Comparison of ENCODE assay signal across 8 mouse cellular contexts in the genomic region with DNA sequence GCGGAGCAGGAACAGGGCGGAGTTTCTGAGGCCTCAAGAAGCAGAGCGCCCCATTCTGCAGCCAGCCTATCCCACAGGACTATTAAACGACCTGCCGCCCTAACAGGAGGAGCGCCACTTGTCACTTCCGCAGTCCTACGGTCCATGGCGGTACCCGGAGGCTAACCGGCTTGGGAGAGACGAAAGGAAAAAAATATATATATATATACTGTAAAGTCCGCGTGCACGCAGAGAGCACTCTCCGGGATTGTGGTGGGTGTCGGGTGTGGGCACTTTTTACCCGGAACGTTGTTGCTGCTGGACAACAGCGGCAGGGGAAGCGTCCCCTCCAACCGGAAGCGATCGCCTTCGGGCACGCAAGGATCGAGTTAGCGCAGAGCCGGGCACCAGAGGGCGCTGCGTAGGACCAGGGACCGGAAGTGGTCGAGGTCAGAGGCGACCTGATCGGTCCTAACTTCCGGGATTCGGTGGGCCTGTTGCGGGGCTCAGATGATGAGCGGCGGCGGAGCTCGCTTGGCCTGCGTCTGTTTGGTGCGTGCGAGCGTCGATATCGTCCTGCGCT. TPM values are rescaled to one million over a fixed set of nuclear protein-coding genes. Genes with fewer than 3 reads are reported as not detected.
DNase-seq lines count a peak whose midpoint lies in the region; ATAC-seq and TF ChIP-seq lines count a peak whose summit lies in the region.

A gene (plus strand): TSS at position 68 of the 562 bp plus-strand sequence.

- TF ChIP-seq CTCF in gastrocnemius, adult 2 months (IDR thresholded peaks at IDR 0.05), result peak; percentile 85
- peak; percentile 93 for TF ChIP-seq CTCF in hindbrain, postnatal 0 days (IDR thresholded peaks at IDR 0.05; ENCODE audit: low read depth)
- TF ChIP-seq CTCF in left cerebral cortex, adult 2 months (IDR thresholded peaks at IDR 0.05), result peak; percentile 76

- ATAC-seq in common myeloid progenitor, adult 5-6 weeks (replicated peaks; ENCODE audit: low read depth, poor library complexity, severe bottlenecking), result peak; percentile 87
- peak; percentile 97 for ATAC-seq in hindbrain, postnatal 0 days
- ATAC-seq in megakaryocyte, adult 5-6 weeks (ENCODE audit: poor library complexity, severe bottlenecking), result peak; percentile 85

- intact Hi-C loops in gastrocnemius, adult 2 months (cut with DNase I), result loop anchor here (10.0 kb wide), 1 partner anchor 114 kb away; a partner anchor contains a TSS
- intact Hi-C loops in left cerebral cortex, adult 2 months (cut with DNase I), result loop anchor here (1.0 to 2.0 kb wide), 3 partner anchors 16 to 112 kb away; a partner anchor contains a TSS

- peaks cover 7% of the 10 kb centered on the region for H3K4me1 ChIP-seq in hindbrain, postnatal 0 days (ENCODE audit: insufficient read depth, low read length)

- peak within 1 kb of the TSS; percentile 93 for H3K4me2 ChIP-seq in hindbrain, postnatal 0 days (ENCODE audit: low read depth, low read length)

- H3K36me3 ChIP-seq in hindbrain, postnatal 0 days (ENCODE audit: insufficient read depth, low read length), result peaks cover 11% of the 10 kb centered on the region; the same call in 1 of the 2 replicates

- no peaks in the 10 kb centered on the region for H3K9me3 ChIP-seq in hindbrain, postnatal 0 days (ENCODE audit: low read length)

- under 1% methylated on average over 49 of the region's 49 CpGs for WGBS in hindbrain, postnatal 0 days

- peak; percentile 98 for DNase-seq in ZHBTc4 (ENCODE audit: low read depth, low spot score)
- DNase-seq in gastrocnemius, adult 2 months, result peak; percentile 98
- peak; percentile 98 for DNase-seq in hindbrain, postnatal 0 days (ENCODE audit: low spot score)
- DNase-seq in left cerebral cortex, adult 2 months (ENCODE audit: extremely low spot score in 1 of 2, low spot score in 2 of 2), result peak; percentile 95 to 96
- peak; percentile 94 to 97 for DNase-seq in right cerebral cortex, adult 2 months (ENCODE audit: low spot score in 2 of 2)
- peak; percentile 96 for DNase-seq in urinary bladder, postnatal 14 days (ENCODE audit: low spot score)

- peak within 1 kb of the TSS; percentile 79 for H3K9ac ChIP-seq in hindbrain, postnatal 0 days (replicated peaks; ENCODE audit: low read length)

- H3K4me3 ChIP-seq in gastrocnemius, adult 2 months, result peak within 1 kb of the TSS; percentile 94
- H3K4me3 ChIP-seq in hindbrain, postnatal 0 days (ENCODE audit: low read length), result peak within 1 kb of the TSS; percentile 67
- H3K4me3 ChIP-seq in left cerebral cortex, adult 2 months, result peak within 1 kb of the TSS; percentile 65

- H3K27ac ChIP-seq in gastrocnemius, adult 2 months, result peak within 1 kb of the TSS; percentile 89
- peak within 1 kb of the TSS; percentile 75 for H3K27ac ChIP-seq in hindbrain, postnatal 0 days
- peak within 1 kb of the TSS; percentile 91 for H3K27ac ChIP-seq in left cerebral cortex, adult 2 months

- H3K27me3 ChIP-seq in hindbrain, postnatal 0 days (ENCODE audit: insufficient read depth, low read length), result no peaks in the 10 kb centered on the region

RNA-seq across cellular contexts. Expression of the gene that starts here (rescaled TPM):
- total RNA-seq in common myeloid progenitor, adult 5-6 weeks (2017), result 89.9 and 123 TPM in 2 replicates
- total RNA-seq in gastrocnemius, adult 2 months (2021), result 10 to 100 TPM; 74.0 to 89.8 TPM
- total RNA-seq in hindbrain, postnatal 0 days (2014; rRNA removed), result 110 and 143 TPM in 2 replicates
- polyA plus RNA-seq in hindbrain, postnatal 0 days (2015; fragmentation: Nextera tagmentation; extraction: Ambion mirVana), result 162 and 175 TPM in 2 replicates
- total RNA-seq in left cerebral cortex, adult 2 months (2021), result 100 to 1,000 TPM in 1 of 2 experiments, 10 to 100 TPM in 1; 98.5 to 101 TPM
- total RNA-seq in megakaryocyte, adult 5-6 weeks (2015), result 99.7 and 101 TPM in 2 replicates
- total RNA-seq in megakaryocyte, adult 5-6 weeks (2017), result 131 and 143 TPM in 2 replicates

Comparison
In these comparisons a context has a peak if more than half of its experiments do, and no peak if none do; other contexts are left out.
1. Peak in every context shown above with its lines: DNase-seq, ATAC-seq, H3K4me3 ChIP-seq and H3K27ac ChIP-seq.